Mouse (Mus musculus) heart, postnatal 10 days (tissue): ENCODE measurements at regions not wholly inside any gene's neighbourhood (a gene's known extent, or its start where the extent isn't known, plus 50 kb on each side); places are given as distances from the start of the nearest gene placed in this dataset.
"Not testable (repeated sequence)": the region's sequence is repeated elsewhere in the genome, so short reads cannot be mapped to it uniquely, and the experiment has no call there.

Source experiments
- DNase-seq, 2 experiments: peaks; one replicate each; pipeline ENCODE4 v3.0.0; 2021
- intact Hi-C: fragments of 180-260 bp; cut with DNase I; formaldehyde crosslinking; loops from one replicate; pipeline ENCODE4 v1.15.1; 2025

DNA sequence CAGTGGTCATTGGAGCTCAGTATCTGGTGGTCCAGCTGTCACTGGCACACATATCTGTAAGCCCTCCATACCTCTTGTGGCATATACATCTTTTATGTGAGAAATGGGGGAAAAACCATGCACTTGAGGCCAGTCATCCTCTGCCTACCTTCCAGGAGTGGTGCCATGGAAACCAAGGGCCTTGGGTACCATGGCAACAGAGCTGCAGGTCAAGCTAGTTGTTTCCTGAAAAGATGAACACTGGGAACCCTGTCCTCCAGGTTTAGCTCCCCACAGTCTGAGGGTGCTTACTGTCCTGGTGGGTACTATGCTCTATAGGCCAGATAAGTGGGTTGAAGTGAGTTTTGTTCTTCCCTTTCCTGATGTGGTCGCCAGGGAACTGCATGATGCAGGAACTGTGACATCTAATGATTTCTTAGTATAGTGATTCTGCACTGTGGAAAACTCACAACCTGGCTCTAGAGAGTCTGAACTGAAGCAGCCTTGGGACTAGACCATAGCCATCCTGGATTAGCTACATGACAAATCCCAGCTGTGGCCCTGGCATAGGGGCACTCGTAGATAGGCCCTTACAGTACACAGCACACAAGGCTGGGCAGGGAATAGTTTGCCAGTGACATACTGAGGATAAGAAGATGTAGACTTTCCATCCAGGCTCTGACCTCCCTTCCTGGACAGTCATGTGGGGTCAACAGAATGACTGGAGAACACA is 308.7 kb upstream of the Shh start:
- intact Hi-C loops, result no loop called here
- DNase-seq, result no peak

DNA sequence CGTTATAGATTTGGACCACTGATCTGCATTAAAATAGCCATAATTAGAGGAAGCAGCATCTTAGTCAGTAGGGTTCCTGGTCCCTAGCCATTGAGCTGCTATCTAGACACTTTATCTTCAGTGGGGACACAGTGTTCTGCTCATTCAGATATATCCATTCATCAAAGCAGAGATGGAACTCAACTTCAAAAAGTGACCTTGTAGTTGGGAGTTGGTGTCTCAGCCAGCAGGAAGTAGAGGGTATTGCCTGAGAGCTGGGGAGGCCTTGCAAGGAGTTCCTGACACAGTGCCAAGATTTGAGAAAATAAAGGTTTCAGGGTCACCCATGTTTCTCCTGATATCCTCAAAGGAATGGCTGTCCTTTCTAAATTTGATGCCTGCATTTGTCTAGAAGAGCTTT is 304.7 kb upstream of the Shh start:
- intact Hi-C loops, result no loop called here
- DNase-seq, result no peak

DNA sequence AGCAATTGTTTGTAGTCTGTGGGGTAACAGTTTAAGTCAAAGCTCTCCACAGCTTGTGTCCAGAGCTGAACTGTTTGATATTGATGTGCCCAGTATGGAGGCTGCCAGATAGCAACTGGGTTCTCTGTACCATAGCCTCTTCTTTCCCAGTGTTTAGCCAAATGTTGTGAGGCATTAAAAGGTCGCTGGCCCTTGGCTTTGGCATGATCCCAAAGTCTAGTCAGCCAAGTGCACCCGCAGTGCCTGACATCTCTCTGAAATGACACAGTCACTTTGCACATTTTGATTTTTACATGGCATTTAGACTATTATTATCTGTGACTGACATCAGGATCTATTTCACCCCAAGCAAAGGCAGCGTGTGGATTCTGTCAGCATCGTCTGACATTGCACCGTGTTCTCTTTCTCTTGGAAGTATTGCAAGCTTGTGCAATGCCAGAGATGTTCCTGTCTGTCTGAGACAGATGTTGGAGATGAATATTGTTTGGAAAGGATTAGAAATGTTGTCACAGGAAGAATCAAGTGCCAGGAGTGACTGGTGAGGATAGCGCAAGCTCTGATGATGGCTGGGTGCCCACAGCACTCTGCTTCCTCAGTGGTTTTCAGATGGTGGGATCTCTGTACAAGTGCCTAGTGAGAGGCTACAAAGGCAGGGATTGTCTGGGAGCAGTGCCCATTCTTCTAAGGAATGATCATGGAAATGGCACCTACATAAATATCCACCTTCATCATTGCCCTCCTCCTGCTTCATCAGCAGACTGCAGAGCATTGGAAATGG is 289.3 kb upstream of the Shh start:
- intact Hi-C loops, result no loop called here
- DNase-seq, result no peak

DNA sequence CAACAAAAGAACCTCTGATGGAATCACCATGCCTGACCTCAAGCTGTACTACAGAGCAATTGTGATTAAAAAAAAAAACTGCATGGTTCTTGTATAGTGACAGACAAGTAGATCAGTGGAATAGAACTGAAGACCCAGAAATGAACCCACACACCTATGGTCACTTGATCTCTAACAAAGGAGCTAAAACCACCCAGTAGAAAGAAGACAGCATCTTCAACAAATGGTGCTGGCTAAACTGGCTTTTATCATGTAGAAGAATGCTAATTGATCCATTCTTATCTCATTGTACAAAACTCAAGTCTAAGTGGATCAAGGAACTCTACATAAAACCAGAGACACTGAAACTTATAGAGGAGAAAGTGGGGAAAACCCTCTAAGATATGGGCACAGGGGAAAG is 284.8 kb upstream of the Shh start:
- intact Hi-C loops, DNase-seq: not testable (repeated sequence)

DNA sequence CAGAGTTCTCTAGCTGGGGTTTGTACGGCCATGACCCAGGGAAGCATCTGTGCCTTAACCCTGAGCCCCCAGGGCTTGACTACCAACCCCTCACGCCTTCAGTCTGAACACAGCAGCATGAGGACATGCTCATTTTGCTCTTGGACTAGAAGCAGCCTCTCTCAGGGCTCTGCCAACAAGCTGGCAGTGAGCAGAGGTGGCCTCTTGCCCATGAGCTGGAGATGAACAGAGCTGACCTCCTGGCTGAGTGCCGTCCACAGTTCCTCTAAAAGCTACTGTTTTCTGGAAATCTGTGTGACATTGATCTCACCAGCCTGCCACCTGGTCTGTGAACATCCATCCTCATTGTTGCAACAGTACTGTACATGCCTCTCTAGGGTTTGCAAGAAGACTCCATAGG is 267.7 kb upstream of the Shh start:
- intact Hi-C loops, result no loop called here
- DNase-seq, result peak; percentile 8 to 11

DNA sequence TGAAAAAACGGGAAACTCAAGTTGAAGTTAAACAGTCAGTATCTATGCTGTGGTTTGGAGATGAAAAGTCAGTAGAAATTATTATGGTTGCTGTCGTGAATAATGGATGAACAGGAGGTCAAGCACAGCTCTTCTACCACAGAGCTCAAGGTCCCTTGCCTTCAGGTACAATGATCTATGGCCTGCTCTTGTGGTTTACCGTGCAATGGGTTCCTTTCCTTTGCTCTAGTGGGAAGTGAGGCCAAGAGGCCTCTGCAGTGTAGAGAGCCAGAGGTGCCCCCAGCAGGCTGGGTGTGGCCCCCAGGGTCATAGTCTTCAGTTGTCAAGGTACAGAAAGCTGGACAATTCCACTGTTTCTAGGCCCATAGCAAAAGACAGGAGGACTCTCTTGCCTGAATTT is 255.0 kb upstream of the Shh start:
- DNase-seq, result no peak
- intact Hi-C loops, result no loop called here

DNA sequence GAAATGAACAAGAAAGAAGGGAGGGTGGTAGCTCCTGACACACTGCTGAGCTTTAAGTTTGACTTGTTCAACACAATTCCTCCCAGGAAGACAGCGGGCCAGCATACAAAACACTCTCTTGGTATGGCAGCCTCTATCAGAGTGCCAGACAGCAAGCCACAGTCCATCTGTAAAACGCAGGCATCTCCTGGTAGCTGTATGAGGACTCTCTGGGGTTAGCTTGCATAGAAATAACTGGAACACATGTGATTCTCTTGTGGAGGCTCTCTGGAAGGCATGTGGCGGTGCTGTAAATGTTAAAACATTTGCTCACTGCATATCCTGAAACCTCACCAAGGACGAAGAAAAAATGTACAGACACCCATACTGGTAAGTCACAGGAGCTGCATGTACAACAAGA is 247.9 kb upstream of the Shh start:
- DNase-seq, result no peak
- intact Hi-C loops, result no loop called here

DNA sequence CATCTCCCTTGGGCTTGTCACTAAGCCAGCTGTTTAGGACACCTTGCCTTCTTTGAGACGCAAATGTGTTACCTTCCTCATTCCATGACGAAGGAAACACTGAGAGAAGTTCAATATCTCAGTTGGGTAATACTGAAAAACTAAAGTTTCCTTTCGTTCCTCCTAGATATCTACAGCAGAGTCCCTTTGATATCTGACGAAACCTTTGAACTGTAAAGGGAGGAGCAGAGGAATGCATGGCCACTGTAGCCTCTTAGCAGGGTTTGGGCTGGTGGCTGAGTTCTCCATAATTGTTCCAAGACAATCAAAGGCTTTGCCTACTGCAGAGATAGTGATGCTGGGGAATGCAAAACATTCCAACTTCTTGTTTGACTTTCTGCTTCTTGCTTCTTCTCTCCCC is 243.5 kb upstream of the Shh start:
- intact Hi-C loops, result no loop called here

DNA sequence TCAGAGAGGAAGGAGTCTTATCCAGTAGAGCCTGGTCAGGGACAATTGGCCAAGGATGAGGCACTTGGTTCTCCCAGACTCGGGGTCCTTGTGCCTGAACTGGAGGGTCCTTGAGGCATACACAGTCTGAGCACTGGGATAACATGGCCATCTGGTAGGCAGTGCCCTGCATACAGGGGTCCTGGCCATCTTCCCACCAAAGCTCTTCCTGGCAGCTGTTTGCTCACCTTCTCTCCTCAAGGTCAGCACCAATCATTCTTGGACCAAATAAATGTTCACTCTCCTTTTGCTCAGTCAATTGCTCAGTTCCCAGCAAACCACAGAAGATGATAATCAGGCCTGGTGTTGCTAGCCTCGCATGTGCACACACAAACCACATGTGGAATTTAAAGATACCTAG is 242.6 kb upstream of the Shh start:
- DNase-seq, result no peak
- intact Hi-C loops, result no loop called here

More for the DNA sequence above, 243.5 kb upstream of the Shh start:
- no peak for DNase-seq

DNA sequence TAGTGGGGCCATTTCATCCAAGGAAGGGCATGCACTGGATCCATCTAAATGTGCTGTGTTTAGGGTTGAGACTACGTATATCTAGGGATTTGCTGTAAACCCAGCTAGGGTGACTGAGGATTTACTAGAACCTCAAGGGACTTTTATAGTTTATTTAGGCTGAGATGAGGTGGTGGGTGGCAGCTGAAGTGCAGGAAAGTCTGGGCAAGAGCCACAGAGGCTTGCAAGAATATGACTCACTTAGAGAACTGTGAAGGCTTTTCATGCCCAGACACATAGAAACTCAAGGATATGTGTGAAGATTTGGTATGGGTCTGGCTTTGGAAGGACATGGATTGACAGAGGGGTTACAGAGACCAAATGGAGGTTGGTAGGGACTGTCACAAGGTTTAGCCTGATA is 237.3 kb upstream of the Shh start:
- no peak for DNase-seq
- intact Hi-C loops, result no loop called here

DNA sequence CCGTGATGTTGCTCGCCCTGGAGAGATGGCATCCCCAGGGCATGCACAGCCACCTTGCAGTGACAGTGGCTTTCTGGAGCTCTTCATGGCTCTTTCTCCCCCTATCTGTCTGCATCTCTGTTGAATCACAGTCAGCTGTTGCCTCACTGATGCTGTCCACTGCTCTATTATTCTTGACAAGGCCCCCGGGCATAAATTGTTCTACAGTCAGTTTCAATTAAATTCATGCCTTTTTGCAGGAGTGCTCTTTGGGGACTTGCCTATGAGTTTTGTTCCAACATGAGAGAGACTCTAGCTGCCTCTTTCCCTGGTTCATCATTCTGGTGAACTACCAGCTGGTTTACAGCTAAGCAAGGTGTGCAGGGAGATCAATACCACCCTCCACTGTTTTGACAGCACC is 229.9 kb upstream of the Shh start:
- no peak for DNase-seq
- intact Hi-C loops, result no loop called here

DNA sequence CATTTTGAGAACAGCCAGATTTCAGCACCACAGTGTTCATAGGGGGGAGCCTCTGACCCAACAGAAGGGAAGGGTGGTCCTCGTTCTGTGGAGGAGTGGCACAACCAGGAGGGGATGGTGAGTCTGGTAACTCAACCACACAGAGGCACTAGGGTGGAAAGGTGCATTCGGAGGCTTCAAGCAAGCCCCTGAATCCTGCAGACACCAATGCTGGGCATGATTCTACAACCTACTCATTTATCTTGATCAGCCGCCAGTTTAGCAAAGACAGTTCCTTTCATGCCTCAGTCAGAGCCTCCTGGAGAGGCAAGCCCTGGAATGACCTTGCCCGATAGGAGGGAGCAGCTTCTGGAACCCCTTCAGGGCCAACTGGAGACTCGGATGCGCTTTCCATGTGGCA is 223.1 kb upstream of the Shh start:
- no peak for DNase-seq
- intact Hi-C loops, result no loop called here

DNA sequence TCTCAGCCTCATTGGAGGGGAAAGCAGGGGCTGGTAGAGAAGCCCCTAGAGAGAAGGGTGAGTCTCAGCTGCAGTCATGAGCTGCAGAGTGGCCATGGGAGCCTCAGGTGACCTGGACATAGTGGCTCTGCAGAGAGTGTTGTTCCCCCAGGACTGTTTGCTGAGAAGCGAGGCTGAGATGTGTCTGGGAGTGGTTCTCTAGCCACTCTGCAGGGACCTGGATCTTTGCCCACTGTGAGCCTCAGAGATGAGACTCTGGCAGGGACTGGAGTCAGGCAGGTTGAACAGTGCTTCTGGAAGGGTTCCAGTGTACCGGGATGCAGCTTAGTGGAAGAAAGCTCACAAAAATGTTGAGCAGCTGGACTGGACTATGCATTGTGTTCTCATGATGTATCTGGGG is 222.6 kb upstream of the Shh start:
- intact Hi-C loops, result no loop called here

DNA sequence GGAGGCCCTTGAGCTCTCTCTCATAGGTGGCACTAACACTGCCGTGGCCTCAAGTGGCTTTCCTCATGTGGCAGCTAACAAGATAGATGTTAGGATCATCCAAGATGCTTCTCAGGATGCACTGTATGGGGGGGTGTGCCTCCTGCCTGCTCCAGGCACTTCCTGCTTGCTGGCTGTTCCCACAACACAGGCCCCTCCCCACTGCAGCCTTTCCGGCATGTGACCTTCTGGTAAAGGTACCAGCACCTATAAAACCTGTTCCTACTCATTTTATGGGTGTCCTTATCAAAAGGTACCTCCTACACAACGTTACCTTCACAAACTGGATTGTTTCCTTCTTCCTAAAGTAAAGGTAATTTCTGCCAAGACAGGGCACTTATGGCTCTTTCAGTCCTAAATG is 222.1 kb upstream of the Shh start:
- intact Hi-C loops, result no loop called here
- no peak for DNase-seq

More for the DNA sequence above, 222.6 kb upstream of the Shh start:
- no peak for DNase-seq

DNA sequence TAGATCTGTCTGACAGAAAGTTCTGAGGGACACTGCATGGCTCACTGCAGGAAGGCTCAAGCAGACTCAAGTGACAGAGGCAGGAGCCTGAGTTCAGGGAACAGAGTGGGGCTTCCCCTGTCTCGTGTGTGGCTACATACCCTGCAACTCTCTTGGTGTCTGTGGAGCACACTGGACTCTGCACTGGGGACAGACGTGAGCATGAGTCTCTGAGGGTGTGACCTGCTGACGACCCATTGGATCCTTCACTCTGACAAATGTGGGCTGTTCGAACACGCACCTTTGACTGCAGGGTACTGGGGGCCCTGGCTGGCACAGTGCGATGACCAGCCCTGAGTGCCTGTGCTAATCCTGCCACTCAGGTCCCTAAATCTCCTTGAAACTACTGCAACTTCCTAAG is 215.8 kb upstream of the Shh start:
- intact Hi-C loops, result no loop called here
- DNase-seq, result no peak

DNA sequence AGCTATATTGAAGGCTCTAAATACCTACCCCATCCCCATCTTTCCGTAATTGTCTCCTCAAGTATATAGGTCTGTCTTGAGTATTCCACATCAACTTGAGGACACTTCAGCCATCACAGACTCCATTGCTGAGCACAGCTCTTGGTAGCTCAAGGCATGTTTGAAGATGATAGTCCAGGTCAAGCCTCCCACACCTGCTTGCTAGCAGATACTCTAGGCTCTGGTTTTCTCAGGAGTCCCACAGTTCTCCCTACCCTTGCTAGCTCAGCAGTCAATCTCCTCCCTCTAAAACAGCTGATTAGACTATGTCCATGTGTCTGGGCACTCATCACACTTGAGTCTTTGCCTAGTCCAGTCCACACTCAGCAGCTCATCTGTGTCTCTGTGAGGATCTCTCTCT is 213.3 kb upstream of the Shh start:
- intact Hi-C loops, result no loop called here
- no peak for DNase-seq

DNA sequence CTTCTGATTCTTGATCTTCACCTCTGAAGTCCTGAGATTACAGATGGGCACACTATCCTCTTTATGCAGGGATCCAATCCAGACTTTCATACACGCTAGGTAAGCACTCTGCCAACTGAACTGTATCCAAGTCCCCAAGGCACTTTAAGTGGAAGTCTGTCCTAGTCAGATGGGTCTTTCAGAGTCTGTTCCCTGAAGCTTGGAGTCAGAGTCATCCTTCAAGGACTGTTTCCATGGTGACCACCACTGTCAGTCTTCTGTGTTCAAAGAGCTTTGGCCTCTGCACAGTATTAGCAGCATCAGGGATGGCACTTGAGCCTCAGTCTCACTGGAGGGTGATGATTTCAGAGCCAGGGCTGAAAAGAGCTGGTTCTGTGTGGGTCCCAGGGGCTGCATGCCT is 212.7 kb upstream of the Shh start:
- intact Hi-C loops, result no loop called here

DNA sequence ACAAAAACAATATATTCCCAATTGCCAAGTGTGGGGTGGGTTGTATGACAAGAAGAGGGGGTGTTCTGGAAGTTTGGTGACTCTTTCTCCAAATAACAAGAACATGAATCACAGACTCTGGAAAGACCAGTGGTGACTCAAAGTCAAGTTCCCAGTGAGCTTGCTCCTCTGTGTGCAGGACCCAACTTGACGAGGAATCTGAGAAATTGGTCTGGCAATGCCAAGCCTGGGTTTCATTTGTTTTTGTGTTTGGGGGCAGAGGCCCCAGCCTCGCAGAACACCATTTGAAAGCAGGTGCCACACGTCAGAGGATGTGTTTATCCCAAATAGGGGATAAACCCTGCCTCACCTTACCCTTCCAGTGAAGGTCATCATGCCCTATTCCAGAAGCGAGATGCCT is 163.1 kb upstream of the Shh start:
- no peak for DNase-seq
- intact Hi-C loops, result no loop called here

More for the DNA sequence above, 212.7 kb upstream of the Shh start:
- peak in 1 of 2 experiments; percentile 2 for DNase-seq

DNA sequence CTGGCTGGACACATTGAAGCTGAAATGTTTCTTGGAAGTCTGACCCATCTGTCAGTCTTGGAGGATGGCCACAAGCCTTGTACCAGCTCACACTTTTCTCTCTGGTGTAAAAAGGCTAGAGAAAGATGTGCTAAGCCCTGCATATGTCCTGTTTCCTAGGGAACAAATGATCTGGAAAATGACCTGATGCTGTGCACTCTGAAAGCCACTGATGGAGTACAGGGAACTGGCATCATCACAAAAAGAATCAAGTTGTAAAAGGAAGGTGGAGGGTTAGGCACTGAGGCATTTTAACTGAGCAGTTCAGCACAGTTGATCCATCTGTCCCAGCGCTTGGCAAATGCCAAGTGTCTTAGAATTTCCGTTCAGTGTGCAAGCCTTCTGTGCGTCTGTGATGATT is 144.8 kb upstream of the Shh start:
- no peak for DNase-seq
- intact Hi-C loops, result no loop called here

DNA sequence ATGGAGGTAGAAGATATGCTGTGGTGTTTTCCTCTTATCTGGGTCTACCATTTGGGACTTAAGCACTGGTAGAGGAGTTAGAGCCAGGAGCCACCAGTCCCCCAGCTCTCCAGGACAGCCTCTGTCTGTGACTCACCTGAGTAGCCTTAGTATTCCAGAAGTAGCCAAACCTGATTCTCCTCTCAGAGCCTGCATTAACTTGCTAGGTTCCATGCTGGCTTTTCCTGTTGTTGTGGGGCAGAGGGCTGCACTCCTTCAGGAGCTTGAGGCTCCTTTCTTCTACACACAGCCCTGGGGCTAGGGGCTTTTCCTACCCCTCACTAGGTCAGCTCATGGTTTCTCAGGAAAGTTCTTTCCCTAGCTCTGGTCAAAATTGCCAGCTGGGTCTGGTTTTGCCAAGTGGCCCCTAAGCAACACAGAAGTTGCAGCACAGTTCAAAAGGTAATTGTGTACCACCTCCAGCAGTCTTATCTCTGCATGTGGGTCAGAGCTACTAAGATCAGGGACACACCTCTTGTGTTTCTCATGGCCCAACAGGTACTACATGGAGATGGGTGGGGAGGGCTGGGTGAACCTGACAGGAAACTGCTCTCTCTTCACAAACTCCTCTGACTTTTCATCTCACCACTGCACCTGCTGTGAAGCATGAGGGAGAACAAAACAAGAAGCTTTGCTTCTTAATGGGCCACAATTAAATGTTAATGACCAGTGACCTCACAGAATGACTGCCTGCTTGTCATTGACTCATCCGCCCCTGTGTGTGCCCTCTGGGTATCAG is 129.7 kb upstream of the Shh start:
- no peak for DNase-seq
- intact Hi-C loops, result no loop called here

DNA sequence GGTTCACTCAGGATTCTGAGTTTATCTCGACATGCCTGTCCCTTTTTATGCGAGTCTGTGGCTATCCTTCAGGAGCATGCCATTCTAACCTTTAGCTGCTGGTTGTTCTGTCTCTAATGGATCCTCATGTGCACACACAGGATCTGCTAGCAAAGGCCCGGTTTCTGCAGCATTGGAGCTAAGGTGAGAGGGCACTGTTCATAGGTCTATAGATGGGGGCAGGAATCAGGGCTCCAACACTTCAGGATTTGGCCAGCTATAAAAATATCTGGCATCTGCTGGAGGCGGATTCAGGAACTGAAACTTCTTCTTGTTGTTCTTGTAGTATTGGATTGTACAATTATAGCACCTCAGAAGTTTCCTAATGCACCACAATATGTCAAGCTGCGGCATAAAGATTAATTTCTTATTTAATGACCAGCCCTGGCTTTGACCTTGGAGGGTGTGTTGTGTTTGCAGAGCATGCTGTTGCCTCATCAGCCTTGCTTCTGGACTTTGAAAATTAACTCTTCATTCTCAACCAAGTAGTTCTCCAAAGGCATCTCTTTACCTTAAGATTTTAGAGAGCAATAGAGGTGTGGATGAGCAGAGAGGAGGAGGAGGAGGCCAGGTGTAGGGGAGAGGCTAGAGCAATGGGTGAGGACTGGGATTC is 104.4 kb upstream of the Shh start:
- intact Hi-C loops, result no loop called here
- DNase-seq, result no peak
